Mouse (Mus musculus) liver, embryonic 14 days (tissue): ENCODE data around the gene Tstd2. TPM values are rescaled to one million over a fixed set of nuclear protein-coding genes. Genes with fewer than 3 reads are reported as not detected.

Source experiments
- polyA plus RNA-seq: library from polyadenylated mRNA; depleted of rRNA; stranded (reverse); fragments of >200 nt; gene quantifications from 2 replicates; pipeline ENCODE4 v1.2.3, GENCODE M21; 2012; rRNA removed

Gene Tstd2
- 5.8 and 6.8 TPM in 2 replicates for polyA plus RNA-seq

GRCm38 (mm10) chr4:46138287-46139222 is at the start of gene Tstd2, which contains the start of gene Ncbp1:
Gene Tstd2, minus strand, starts transcription at chr4:46138694.
Gene Ncbp1, plus strand, starts transcription at chr4:46138613.

Other genes with a start within 250 kb of the Tstd2 start
- gene Ccdc180, start 248.4 kb downstream of the Tstd2 start, polyA plus RNA-seq: 0.02 TPM in 2 replicates
- 5.6 and 6.7 TPM in 2 replicates for gene Tdrd7, start 173.4 kb downstream of the Tstd2 start, polyA plus RNA-seq
- 29.4 and 34.4 TPM in 2 replicates for gene Tmod1, start 99.8 kb downstream of the Tstd2 start, polyA plus RNA-seq
- 39.0 and 40.4 TPM in 2 replicates for gene Ncbp1, start 81 bp downstream of the Tstd2 start, polyA plus RNA-seq
- 8.7 and 9.4 TPM in 2 replicates for gene Xpa, start 57.6 kb upstream of the Tstd2 start, polyA plus RNA-seq
- 0.01 TPM in 2 replicates for gene Foxe1, start 204.9 kb upstream of the Tstd2 start, polyA plus RNA-seq